Mouse (Mus musculus) lung, embryonic 14.5 days (tissue): Measurements from ENCODE around the gene Glp2r. TPM values are rescaled to one million over a fixed set of nuclear protein-coding genes. Genes with fewer than 3 reads are reported as not detected.
A peak's percentile ranks its signal among the peaks of the same experiment; 100 is the strongest.

Experiments used
- ATAC-seq: fragments of 200-750 bp; cut with Nextera tagmentation; 2 replicates; pipeline ENCODE4 v1.8.0; 2017; ENCODE audit warnings: mild to moderate bottlenecking, moderate TSS enrichment, moderate library complexity; ENCODE audit not compliant: insufficient read depth
- DNase-seq: peaks from one replicate; pipeline ENCODE4 v3.0.0-alpha.2; 2015
- H3K27ac ChIP-seq: fragments of 300-500 bp; sonication (generic); 2 replicates; pipeline ENCODE4 v1.5.1; 2014; ENCODE audit warnings: low read depth, mild to moderate bottlenecking, moderate library complexity
- H3K27me3 ChIP-seq: fragments of 300-500 bp; sonication (generic); 2 replicates; pipeline ENCODE4 v1.6.1; 2014; ENCODE audit warnings: low read length, control low read depth; ENCODE audit not compliant: insufficient read depth
- H3K36me3 ChIP-seq: fragments of 300-500 bp; sonication (generic); 2 replicates; pipeline ENCODE4 v1.6.1; 2014; ENCODE audit warnings: control low read depth; ENCODE audit not compliant: insufficient read depth
- H3K4me1 ChIP-seq: fragments of 300-500 bp; sonication (generic); 2 replicates; pipeline ENCODE4 v1.6.1; 2014; ENCODE audit warnings: antibody characterized with exemption, control low read depth; ENCODE audit not compliant: insufficient read depth
- H3K4me2 ChIP-seq: fragments of 300-500 bp; sonication (generic); 2 replicates; pipeline ENCODE4 v1.6.1; 2014; ENCODE audit warnings: mild to moderate bottlenecking
- H3K4me3 ChIP-seq: fragments of 300-500 bp; sonication (generic); 2 replicates; pipeline ENCODE4 v1.5.1; 2014; ENCODE audit warnings: low read depth, low read length
- H3K9ac ChIP-seq: fragments of 300-500 bp; sonication (generic); 2 replicates; pipeline ENCODE4 v1.6.1; 2014
- H3K9me3 ChIP-seq: fragments of 300-500 bp; sonication (generic); 2 replicates; pipeline ENCODE4 v1.6.1; 2016; ENCODE audit warnings: low read depth, low read length, control low read depth
- CTCF ChIP-seq: IDR thresholded peaks from 2 replicates; pipeline ENCODE4 v1.5.1; 2016; ENCODE audit warnings: antibody characterized with exemption, low read depth
- WGBS: fragments of 180-500 bp; shearing (Covaris S2); extraction: QIAGEN DNeasy Blood & Tissue Kit; methylation state at CpG from one replicate; pipeline ENCODE4 v1.1.7; 2014; 5-methylcytosine and 5-hydroxymethylcytosine counted together
- polyA plus RNA-seq: library from polyadenylated mRNA; unstranded; fragments of >200 nt; fragmentation: Nextera tagmentation; extraction: Ambion mirVana; gene quantifications from 2 replicates; pipeline ENCODE4 v1.2.1, GENCODE M21; 2014

The Glp2r gene
- polyA plus RNA-seq, 1 experiment from 2014 or later = 0.12 TPM

- Histone ChIP-seq H3K4me2 (no peak overlapping the region), H3K9me3 (no peaks in the 10 kb centered on the region), H3K36me3 (no peaks in the 10 kb centered on the region), H3K9ac (no peak overlapping the region), H3K27ac (no peak overlapping the region), H3K4me1 (no peaks in the 10 kb centered on the region), H3K4me3 (no peak overlapping the region), H3K27me3 (no peaks in the 10 kb centered on the region)
- DNase-seq (no peak), ATAC-seq (no peak)
- WGBS = 60% methylated on average over 15 of the region's 15 CpGs
- peak; percentile 22; the same call in 1 of the 2 replicates for TF ChIP-seq CTCF
These were observed 13.4 kb downstream of the Glp2r start for GRCm38 (mm10) chr11:67757373-67758167.

GRCm38 (mm10) chr11:67756287-67756686, 14.7 kb downstream of the Glp2r start:
- Histone ChIP-seq H3K4me3 (no peak overlapping the region), H3K27ac (no peak overlapping the region), H3K9me3 (no peaks in the 10 kb centered on the region), H3K9ac (no peak overlapping the region), H3K27me3 (no peaks in the 10 kb centered on the region), H3K4me2 (no peak overlapping the region), H3K36me3 (no peaks in the 10 kb centered on the region), H3K4me1 (no peaks in the 10 kb centered on the region)
- ATAC-seq = no peak
- WGBS = 88% methylated on average over 1 of the region's 1 CpGs
- DNase-seq = no peak
- no peak for TF ChIP-seq CTCF

- Histone ChIP-seq H3K9ac (no peak overlapping the region), H3K4me1 (no peaks in the 10 kb centered on the region), H3K27ac (no peak overlapping the region), H3K4me3 (no peak overlapping the region), H3K36me3 (no peaks in the 10 kb centered on the region), H3K9me3 (no peaks in the 10 kb centered on the region), H3K27me3 (no peaks in the 10 kb centered on the region), H3K4me2 (no peak overlapping the region)
- TF ChIP-seq CTCF = 0 out of 2 replicates have a peak, but pooled peaks have one; percentile 5
- DNase-seq = no peak
- ATAC-seq = no peak
These were observed 29.4 kb downstream of the Glp2r start for GRCm38 (mm10) chr11:67741569-67741968.

GRCm38 (mm10) chr11:67738846-67739490, 32.0 kb downstream of the Glp2r start:
- H3K4me3 ChIP-seq = no peak overlapping the region
- no peak overlapping the region for H3K9ac ChIP-seq
- H3K27me3 ChIP-seq = no peaks in the 10 kb centered on the region
- H3K4me1 ChIP-seq = no peaks in the 10 kb centered on the region
- peak; percentile 61 for DNase-seq
- no peak overlapping the region for H3K27ac ChIP-seq
- no peak overlapping the region for H3K4me2 ChIP-seq
- H3K36me3 ChIP-seq = no peaks in the 10 kb centered on the region
- no peak for TF ChIP-seq CTCF
- WGBS = 72% methylated on average over 5 of the region's 5 CpGs
- no peaks in the 10 kb centered on the region for H3K9me3 ChIP-seq
- ATAC-seq = no peak

GRCm38 (mm10) chr11:67738345-67738744, 32.6 kb downstream of the Glp2r start:
- Histone ChIP-seq H3K27ac (no peak overlapping the region), H3K9me3 (no peaks in the 10 kb centered on the region), H3K27me3 (no peaks in the 10 kb centered on the region), H3K36me3 (no peaks in the 10 kb centered on the region), H3K9ac (no peak overlapping the region), H3K4me3 (no peak overlapping the region), H3K4me1 (no peaks in the 10 kb centered on the region), H3K4me2 (no peak overlapping the region)
- ATAC-seq (no peak), DNase-seq (no peak)
- no peak for TF ChIP-seq CTCF
- WGBS = 78% methylated on average over 6 of the region's 6 CpGs

- no peak for TF ChIP-seq CTCF
- WGBS = 74% methylated on average over 3 of the region's 3 CpGs
- DNase-seq (no peak), ATAC-seq (no peak)
- Histone ChIP-seq H3K27ac (no peak overlapping the region), H3K4me3 (no peak overlapping the region), H3K4me2 (no peak overlapping the region), H3K27me3 (no peaks in the 10 kb centered on the region), H3K9me3 (no peaks in the 10 kb centered on the region), H3K4me1 (no peaks in the 10 kb centered on the region), H3K36me3 (no peaks in the 10 kb centered on the region), H3K9ac (no peak overlapping the region)
These were observed 36.4 kb downstream of the Glp2r start for GRCm38 (mm10) chr11:67734597-67734996.

- H3K4me3 ChIP-seq = no peak overlapping the region
- no peak overlapping the region for H3K9ac ChIP-seq
- no peaks in the 10 kb centered on the region for H3K4me1 ChIP-seq
- no peak for ATAC-seq
- no peak for TF ChIP-seq CTCF
- no peak overlapping the region for H3K27ac ChIP-seq
- H3K9me3 ChIP-seq = no peaks in the 10 kb centered on the region
- no peaks in the 10 kb centered on the region for H3K36me3 ChIP-seq
- 73% methylated on average over 1 of the region's 1 CpGs for WGBS
- no peaks in the 10 kb centered on the region for H3K27me3 ChIP-seq
- DNase-seq = no peak
- no peak overlapping the region for H3K4me2 ChIP-seq
These were observed 37.2 kb downstream of the Glp2r start for GRCm38 (mm10) chr11:67733726-67734125.
